Mouse (Mus musculus) myocyte (in vitro differentiated cells): ENCODE data around the gene Zdhhc18. TPM values are rescaled to one million over a fixed set of nuclear protein-coding genes. Genes with fewer than 3 reads are reported as not detected.

Experiments
- H3K27me3 ChIP-seq: one replicate; pipeline ENCODE4 v1.6.1; 2011; ENCODE audit not compliant: control insufficient read depth, insufficient read depth, insufficient read length
- H3K36me3 ChIP-seq: one replicate; pipeline ENCODE4 v1.6.1; 2011; ENCODE audit not compliant: control insufficient read depth, insufficient read depth
- H3K4me2 ChIP-seq: one replicate; pipeline ENCODE4 v1.6.1; 2011; ENCODE audit warnings: low read depth, control low read depth
- H3K4me3 ChIP-seq: one replicate; pipeline ENCODE4 v1.5.1; 2011; ENCODE audit warnings: mild to moderate bottlenecking, control low read depth, moderate library complexity
- H3K79me2 ChIP-seq: one replicate; pipeline ENCODE4 v1.6.1; 2011; ENCODE audit not compliant: control insufficient read depth, insufficient read depth
- H3ac ChIP-seq: one replicate; pipeline ENCODE4 v1.6.1; 2011; ENCODE audit not compliant: control insufficient read depth, insufficient read length
- CEBPB ChIP-seq: IDR thresholded peaks from 2 replicates; pipeline ENCODE4 v1.6.1; 2011; ENCODE audit warnings: mild to moderate bottlenecking, moderate library complexity; ENCODE audit not compliant: poor library complexity, insufficient read depth, severe bottlenecking
- E2F4 ChIP-seq: IDR thresholded peaks from one replicate; pipeline ENCODE4 v1.6.1; 2011; ENCODE audit warnings: mild to moderate bottlenecking, control low read depth, moderate library complexity; ENCODE audit not compliant: insufficient read depth
- MAX ChIP-seq: IDR thresholded peaks from one replicate; pipeline ENCODE4 v1.6.1; 2011; ENCODE audit warnings: low read depth, mild to moderate bottlenecking, control low read depth
- MYOD1 ChIP-seq, 3 experiments: IDR thresholded peaks; one replicate each; pipeline ENCODE4 v1.6.1; 2011; ENCODE audit warnings: control low read depth in 2 of 3, low read depth in 2 of 3, mild to moderate bottlenecking in 2 of 3, moderate library complexity in 1 of 3; ENCODE audit not compliant: insufficient read length in 2 of 3, control insufficient read depth in 1 of 3
- MYOG ChIP-seq, 3 experiments: IDR thresholded peaks; one replicate each; pipeline ENCODE4 v1.6.1; 2011; ENCODE audit warnings: control low read depth in 2 of 3, low read depth in 2 of 3, mild to moderate bottlenecking in 2 of 3; ENCODE audit not compliant: insufficient read length in 2 of 3, control insufficient read depth in 1 of 3, insufficient read depth in 1 of 3
- POLR2A ChIP-seq: IDR thresholded peaks from one replicate; pipeline ENCODE4 v1.6.1; 2011; ENCODE audit warnings: low read depth, mild to moderate bottlenecking, control low read depth, moderate library complexity; ENCODE audit not compliant: insufficient read length
- POLR2AphosphoS2 ChIP-seq: IDR thresholded peaks from one replicate; pipeline ENCODE4 v1.6.1; 2011; ENCODE audit warnings: low read depth, control low read depth; ENCODE audit not compliant: insufficient read length
- REST ChIP-seq: IDR thresholded peaks from one replicate; pipeline ENCODE4 v1.6.1; 2011; ENCODE audit warnings: mild to moderate bottlenecking, control low read depth, moderate library complexity; ENCODE audit not compliant: insufficient read depth, insufficient read length
- SRF ChIP-seq: IDR thresholded peaks from one replicate; pipeline ENCODE4 v1.6.1; 2011; ENCODE audit warnings: low read depth; ENCODE audit not compliant: control insufficient read depth, insufficient read length
- TCF12 ChIP-seq: IDR thresholded peaks from one replicate; pipeline ENCODE4 v1.6.1; 2011; ENCODE audit warnings: mild to moderate bottlenecking, control low read depth; ENCODE audit not compliant: poor library complexity, insufficient read depth, severe bottlenecking
- TCF3 ChIP-seq: IDR thresholded peaks from one replicate; pipeline ENCODE4 v1.6.1; 2011; ENCODE audit warnings: low read depth, control low read depth; ENCODE audit not compliant: insufficient read length
- USF1 ChIP-seq: IDR thresholded peaks from one replicate; pipeline ENCODE4 v1.6.1; 2011; ENCODE audit warnings: low read depth, mild to moderate bottlenecking, control low read depth, moderate library complexity
- polyA plus RNA-seq: library from polyadenylated mRNA; unstranded; fragments of >200 nt; fragmentation: generic; extraction: Trizol; gene quantifications from one replicate; pipeline ENCODE4 v1.2.1, GENCODE M21; 2012; ENCODE audit warnings: missing spikeins

The Zdhhc18 gene
- polyA plus RNA-seq, 1 experiment, result 14.3 TPM

GRCm38 (mm10) chr4:133611815-133612214, 38.1 kb downstream of the Zdhhc18 start:
- H3K4me3 ChIP-seq, result no peak overlapping the region
- no peaks in the 10 kb centered on the region for H3K27me3 ChIP-seq
- no peak for TF ChIP-seq MYOG (IDR thresholded peaks at IDR 0.05; ENCODE audit: control insufficient read depth in 1 of 3, insufficient read depth in 1 of 3, insufficient read length in 2 of 3, low read depth in 2 of 3)
- no peak for TF ChIP-seq MAX
- TF ChIP-seq TCF3, result no peak
- no peak for TF ChIP-seq POLR2AphosphoS2
- TF ChIP-seq MYOD1 (IDR thresholded peaks at IDR 0.05; ENCODE audit: control insufficient read depth in 1 of 3, insufficient read length in 2 of 3, low read depth in 2 of 3), result no peak
- no peak for TF ChIP-seq CEBPB
- no peak for TF ChIP-seq TCF12
- TF ChIP-seq E2F4, result no peak
- no peak for TF ChIP-seq REST
- TF ChIP-seq SRF, result no peak
- TF ChIP-seq POLR2A, result no peak
- no peak for TF ChIP-seq USF1
- H3K36me3 ChIP-seq, result no peaks in the 10 kb centered on the region
- H3ac ChIP-seq, result no peak overlapping the region
- no peaks in the 10 kb centered on the region for H3K79me2 ChIP-seq
- no peak overlapping the region for H3K4me2 ChIP-seq

GRCm38 (mm10) chr4:133609719-133610118, 40.2 kb downstream of the Zdhhc18 start:
- no peak overlapping the region for H3ac ChIP-seq
- H3K27me3 ChIP-seq, result no peaks in the 10 kb centered on the region
- TF ChIP-seq POLR2A, result peak; percentile 14
- peak; percentile 50 for TF ChIP-seq POLR2AphosphoS2
- TF ChIP-seq USF1, result no peak
- peak in 1 of 3 experiments; percentile 5 for TF ChIP-seq MYOD1 (IDR thresholded peaks at IDR 0.05; ENCODE audit: control insufficient read depth in 1 of 3, insufficient read length in 2 of 3, low read depth in 2 of 3)
- peak in 1 of 3 experiments; percentile 23 for TF ChIP-seq MYOG (IDR thresholded peaks at IDR 0.05; ENCODE audit: control insufficient read depth in 1 of 3, insufficient read depth in 1 of 3, insufficient read length in 2 of 3, low read depth in 2 of 3)
- TF ChIP-seq REST, result no peak
- no peak overlapping the region for H3K4me3 ChIP-seq
- H3K4me2 ChIP-seq, result no peak overlapping the region
- H3K79me2 ChIP-seq, result no peaks in the 10 kb centered on the region
- H3K36me3 ChIP-seq, result no peaks in the 10 kb centered on the region

- no peak overlapping the region for H3ac ChIP-seq
- H3K36me3 ChIP-seq, result no peaks in the 10 kb centered on the region
- TF ChIP-seq MYOD1 (IDR thresholded peaks at IDR 0.05; ENCODE audit: control insufficient read depth in 1 of 3, insufficient read length in 2 of 3, low read depth in 2 of 3), result no peak
- no peak for TF ChIP-seq E2F4
- TF ChIP-seq POLR2AphosphoS2, result no peak
- no peak for TF ChIP-seq MAX
- no peak for TF ChIP-seq CEBPB
- no peak for TF ChIP-seq USF1
- no peak for TF ChIP-seq MYOG (IDR thresholded peaks at IDR 0.05; ENCODE audit: control insufficient read depth in 1 of 3, insufficient read depth in 1 of 3, insufficient read length in 2 of 3, low read depth in 2 of 3)
- TF ChIP-seq TCF3, result no peak
- TF ChIP-seq SRF, result no peak
- TF ChIP-seq REST, result no peak
- TF ChIP-seq POLR2A, result no peak
- TF ChIP-seq TCF12, result no peak
- H3K4me2 ChIP-seq, result no peak overlapping the region
- H3K27me3 ChIP-seq, result no peaks in the 10 kb centered on the region
- no peaks in the 10 kb centered on the region for H3K79me2 ChIP-seq
- no peak overlapping the region for H3K4me3 ChIP-seq
These were observed 42.7 kb downstream of the Zdhhc18 start for GRCm38 (mm10) chr4:133607284-133607683.

GRCm38 (mm10) chr4:133605330-133605729, 44.6 kb downstream of the Zdhhc18 start:
- Histone ChIP-seq H3K27me3 (no peaks in the 10 kb centered on the region), H3K4me3 (no peak overlapping the region), H3K79me2 (no peaks in the 10 kb centered on the region), H3K36me3 (no peaks in the 10 kb centered on the region), H3K4me2 (peak overlapping the region; percentile 27), H3ac (no peak overlapping the region)
- TF ChIP-seq REST (no peak), USF1 (no peak), CEBPB (no peak), MYOG (IDR thresholded peaks at IDR 0.05; ENCODE audit: control insufficient read depth in 1 of 3, insufficient read depth in 1 of 3, insufficient read length in 2 of 3, low read depth in 2 of 3) (no peak), POLR2A (no peak), E2F4 (no peak), SRF (no peak), POLR2AphosphoS2 (no peak)

GRCm38 (mm10) chr4:133604856-133605255, 45.1 kb downstream of the Zdhhc18 start:
- Histone ChIP-seq H3K4me2 (peak overlapping the region; percentile 27), H3K36me3 (no peaks in the 10 kb centered on the region), H3K27me3 (no peaks in the 10 kb centered on the region), H3K4me3 (no peak overlapping the region), H3K79me2 (no peaks in the 10 kb centered on the region), H3ac (no peak overlapping the region)
- no peak for TF ChIP-seq USF1
- TF ChIP-seq MYOD1 (IDR thresholded peaks at IDR 0.05; ENCODE audit: control insufficient read depth in 1 of 3, insufficient read length in 2 of 3, low read depth in 2 of 3), result peak in 2 of 3 experiments; percentile 5 to 21
- no peak for TF ChIP-seq POLR2A
- no peak for TF ChIP-seq MYOG (IDR thresholded peaks at IDR 0.05; ENCODE audit: control insufficient read depth in 1 of 3, insufficient read depth in 1 of 3, insufficient read length in 2 of 3, low read depth in 2 of 3)
- no peak for TF ChIP-seq E2F4
- TF ChIP-seq MAX, result no peak
- no peak for TF ChIP-seq TCF12
